Mouse (Mus musculus) T-helper 2 cell (primary cell): ENCODE data around the gene Dct.

ENCODE experiments used
- in situ Hi-C: fragments of 300-600 bp; cut with MboI, MseI; formaldehyde crosslinking; loops from one replicate; pipeline ENCODE4 v1.15.1; 2025; ENCODE audit warnings: high pct_unique_total_duplicates

Dct gene

GRCm38 (mm10) chr14:118051975-118052630, at the start of gene Dct:
Dct (minus strand) TSS chr14:118052244.
- in situ Hi-C loops: no loop called here

- in situ Hi-C loops: no loop called here
Measured at GRCm38 (mm10) chr14:118101227-118101990, 49.4 kb upstream of the Dct start.

- in situ Hi-C loops: no loop called here
Measured at GRCm38 (mm10) chr14:118098265-118098664, 46.2 kb upstream of the Dct start.

GRCm38 (mm10) chr14:118089806-118090392, 37.9 kb upstream of the Dct start:
- in situ Hi-C loops: loop anchor here (5.0 kb wide), 1 partner anchor 37 kb away; no protein-coding TSS in a partner anchor

- in situ Hi-C loops: loop anchor here (5.0 kb wide), 1 partner anchor 38 kb away; no protein-coding TSS in a partner anchor
Measured at GRCm38 (mm10) chr14:118089215-118089805, 37.3 kb upstream of the Dct start.

- in situ Hi-C loops: loop anchor here (5.0 kb wide), 1 partner anchor 39 kb away; no protein-coding TSS in a partner anchor
Measured at GRCm38 (mm10) chr14:118088437-118089207, 36.6 kb upstream of the Dct start.

- in situ Hi-C loops: loop anchor here (5.0 kb wide), 1 partner anchor 41 kb away; no protein-coding TSS in a partner anchor
Measured at GRCm38 (mm10) chr14:118086271-118087035, 34.4 kb upstream of the Dct start.

- in situ Hi-C loops: no loop called here
Measured at GRCm38 (mm10) chr14:118083851-118084250, 31.8 kb upstream of the Dct start.

- in situ Hi-C loops: no loop called here
Measured at GRCm38 (mm10) chr14:118080606-118081005, 28.6 kb upstream of the Dct start.

GRCm38 (mm10) chr14:118070100-118070499, 18.1 kb upstream of the Dct start:
- in situ Hi-C loops: no loop called here

GRCm38 (mm10) chr14:118069439-118070079, 17.5 kb upstream of the Dct start:
- in situ Hi-C loops: no loop called here

- in situ Hi-C loops: no loop called here
Measured at GRCm38 (mm10) chr14:118061766-118062432, 9.9 kb upstream of the Dct start.

GRCm38 (mm10) chr14:118058581-118058886, 6.5 kb upstream of the Dct start:
- in situ Hi-C loops: no loop called here

- in situ Hi-C loops: no loop called here
Measured at GRCm38 (mm10) chr14:118057696-118058580, 5.9 kb upstream of the Dct start.

GRCm38 (mm10) chr14:118052770-118053169, 726 bp upstream of the Dct start:
- in situ Hi-C loops: no loop called here

GRCm38 (mm10) chr14:118051396-118051795, 648 bp downstream of the Dct start:
- in situ Hi-C loops: no loop called here

GRCm38 (mm10) chr14:118050990-118051389, 1.1 kb downstream of the Dct start:
- in situ Hi-C loops: no loop called here

GRCm38 (mm10) chr14:118050431-118050830, 1.6 kb downstream of the Dct start:
- in situ Hi-C loops: no loop called here
